Mouse (Mus musculus): ENCODE measurements around the gene Cnfn.

DNA sequence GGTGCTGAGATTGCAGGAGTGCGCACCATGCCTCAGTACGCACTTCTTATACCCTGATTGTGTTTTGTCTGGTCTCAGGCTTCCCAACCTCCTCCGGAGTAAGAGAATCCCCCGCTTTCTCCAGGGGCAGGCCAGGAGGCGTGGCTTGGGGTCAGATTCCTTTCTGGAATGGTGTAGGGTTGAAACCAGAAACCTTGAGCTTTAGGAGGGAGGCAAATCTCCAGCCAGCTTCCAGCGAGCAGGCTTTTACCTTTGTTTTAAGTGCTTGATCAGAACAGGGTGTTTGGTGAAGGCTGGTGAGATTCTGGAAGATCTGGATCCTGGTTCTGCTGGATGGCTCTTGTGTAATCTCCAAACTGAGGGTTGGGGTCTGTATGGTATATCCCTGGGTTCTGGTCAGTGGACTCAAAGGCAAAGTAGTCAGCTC lies 47.5 kb downstream of the Cnfn start:
- TF ChIP-seq CTCF (IDR thresholded peaks at IDR 0.05; ENCODE audit: borderline replicate concordance, insufficient read depth, low read depth, low read length) (no peak), POLR2A (IDR thresholded peaks at IDR 0.05; ENCODE audit: borderline replicate concordance, insufficient read depth, low read length) (no peak)

Measured in cerebellum, adult 2 months (tissue).